Mouse (Mus musculus) cerebellum, adult (tissue): ENCODE results near the gene Dysf.

Experiments
- ATAC-seq: cut with Nextera tagmentation; 2 replicates; pipeline ENCODE4 v1.9.2; 2017; ENCODE audit warnings: mild to moderate bottlenecking, moderate library complexity, mixed read lengths; ENCODE audit not compliant: insufficient number of reproducible peaks, low FRiP score, low TSS enrichment

The Dysf gene

GRCm38 (mm10) chr6:84148470-84148869 lies 140.1 kb downstream of the Dysf start:
- ATAC-seq = no peak

GRCm38 (mm10) chr6:84154508-84154907 lies 146.1 kb downstream of the Dysf start:
- ATAC-seq = no peak

DNA sequence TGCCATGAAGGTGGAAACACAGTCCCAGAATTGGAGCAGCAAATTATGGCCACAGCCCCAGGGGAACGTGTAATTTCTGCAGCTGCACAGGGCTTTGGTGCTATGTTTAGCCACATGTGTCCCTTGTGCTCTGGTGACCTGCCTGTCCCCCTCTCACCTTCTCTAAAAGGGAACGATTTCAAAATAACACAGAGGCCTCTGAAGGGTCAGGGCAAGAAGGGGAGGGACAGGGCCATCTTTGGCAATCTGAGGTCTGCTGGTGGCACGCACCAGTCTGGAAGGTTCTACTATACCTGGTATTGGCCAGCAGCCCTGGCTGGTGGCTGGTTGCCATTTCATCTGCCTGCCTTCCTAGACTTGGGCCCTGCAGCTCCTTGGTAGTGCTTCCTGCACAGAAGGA lies 147.4 kb downstream of the Dysf start:
- ATAC-seq = no peak

DNA sequence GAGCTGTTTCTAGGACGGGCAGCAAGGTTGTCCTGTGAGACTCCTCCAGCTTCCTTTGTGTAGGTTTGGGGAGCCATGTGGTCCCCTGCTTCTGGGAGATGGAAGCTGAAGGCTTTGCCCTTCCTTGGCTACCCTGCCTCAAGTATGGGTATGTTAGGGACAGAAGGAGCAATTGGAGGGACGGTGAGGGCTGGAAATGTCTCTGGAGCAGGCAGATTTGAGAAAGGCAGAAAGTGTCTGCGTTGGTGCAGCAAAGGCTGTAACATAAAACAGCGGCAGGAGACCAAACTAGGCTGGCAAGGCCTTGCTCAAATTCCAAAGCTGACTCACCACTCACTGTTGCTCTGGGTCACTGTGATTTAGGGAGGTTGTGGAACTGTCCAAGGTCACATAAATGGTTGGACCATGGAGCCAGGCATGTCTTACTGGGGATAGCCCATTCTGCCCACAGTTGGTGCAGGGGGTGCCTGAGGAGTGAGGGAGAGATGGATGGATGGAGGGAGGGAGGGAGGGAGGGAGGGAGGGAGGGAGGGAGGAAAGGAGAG lies 148.2 kb downstream of the Dysf start:
- no peak for ATAC-seq

DNA sequence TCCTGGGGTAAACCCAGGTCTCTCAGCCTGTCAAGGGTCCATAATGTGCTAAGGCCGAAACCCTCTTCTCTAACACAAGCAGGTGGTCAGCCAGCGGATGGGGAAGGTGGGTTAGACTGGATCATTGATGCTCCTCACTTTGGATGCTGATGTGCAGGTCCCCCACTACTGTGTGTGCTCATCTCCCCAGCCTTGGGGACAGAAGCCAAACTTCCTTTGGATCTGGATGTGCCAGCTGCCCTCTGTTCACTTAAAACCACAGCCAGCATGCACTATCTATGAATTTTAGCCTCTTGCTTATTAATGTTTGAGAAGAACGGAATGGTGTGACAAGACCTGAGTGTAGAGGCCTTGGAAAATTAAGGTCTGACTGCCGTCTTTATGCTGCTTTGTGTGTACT lies 150.7 kb downstream of the Dysf start:
- ATAC-seq = no peak

- ATAC-seq = peak; percentile 40; the same call in 1 of the 2 replicates
Measured at GRCm38 (mm10) chr6:84167612-84168011, 159.2 kb downstream of the Dysf start.

GRCm38 (mm10) chr6:84168571-84168970 lies 160.2 kb downstream of the Dysf start:
- no peak for ATAC-seq

DNA sequence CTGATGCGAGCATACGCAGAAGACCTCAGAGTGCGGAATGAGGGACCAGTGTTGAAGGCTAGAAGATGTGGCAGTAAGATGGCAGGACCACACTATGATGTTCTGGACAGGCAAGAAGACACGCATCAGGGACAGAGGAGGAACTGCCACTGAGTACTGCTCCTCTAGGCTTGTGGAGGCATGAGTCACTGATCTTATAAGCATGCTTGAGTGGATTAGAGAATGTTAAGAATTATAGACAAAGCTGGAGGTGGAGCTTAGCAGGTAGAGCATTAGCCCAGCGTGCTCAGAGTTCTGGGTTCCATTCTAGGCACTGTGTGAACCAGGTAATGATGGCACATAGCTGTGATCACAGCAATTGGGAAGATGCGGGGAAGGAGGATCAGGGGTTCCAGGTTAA lies 165.2 kb downstream of the Dysf start:
- ATAC-seq = no peak

DNA sequence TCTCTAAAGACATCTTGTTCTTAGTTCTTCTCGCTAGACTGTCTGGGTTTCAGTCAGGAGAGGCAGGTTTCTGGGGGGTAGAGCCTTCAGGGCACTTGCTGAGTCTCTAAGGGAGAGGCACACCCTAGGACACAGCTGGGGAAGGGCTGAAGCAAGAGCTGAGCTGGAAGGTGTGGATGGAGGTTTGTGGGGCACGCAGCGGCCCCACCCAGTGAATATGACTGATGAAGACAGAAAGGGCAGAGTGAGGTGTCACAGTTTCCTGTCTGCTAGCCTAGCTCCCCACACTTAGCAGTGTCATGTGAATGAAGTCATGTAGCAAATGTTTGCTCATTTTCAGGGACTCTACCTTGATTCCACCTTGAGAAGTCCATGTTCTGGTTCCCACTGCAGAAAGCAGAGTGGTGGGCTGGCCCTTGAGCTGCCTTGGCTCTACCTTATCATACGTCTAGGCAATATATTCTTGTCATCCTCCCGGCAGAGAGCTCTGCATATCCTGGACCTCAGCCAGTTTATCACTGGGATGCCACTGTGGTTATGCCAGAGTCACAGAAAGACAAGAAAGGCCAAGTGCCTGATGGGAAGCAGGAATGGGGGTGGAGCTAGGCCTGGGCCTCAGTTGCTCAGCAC lies 170.5 kb downstream of the Dysf start:
- ATAC-seq = no peak

- no peak for ATAC-seq
Measured at GRCm38 (mm10) chr6:84181452-84181851, 173.1 kb downstream of the Dysf start.

DNA sequence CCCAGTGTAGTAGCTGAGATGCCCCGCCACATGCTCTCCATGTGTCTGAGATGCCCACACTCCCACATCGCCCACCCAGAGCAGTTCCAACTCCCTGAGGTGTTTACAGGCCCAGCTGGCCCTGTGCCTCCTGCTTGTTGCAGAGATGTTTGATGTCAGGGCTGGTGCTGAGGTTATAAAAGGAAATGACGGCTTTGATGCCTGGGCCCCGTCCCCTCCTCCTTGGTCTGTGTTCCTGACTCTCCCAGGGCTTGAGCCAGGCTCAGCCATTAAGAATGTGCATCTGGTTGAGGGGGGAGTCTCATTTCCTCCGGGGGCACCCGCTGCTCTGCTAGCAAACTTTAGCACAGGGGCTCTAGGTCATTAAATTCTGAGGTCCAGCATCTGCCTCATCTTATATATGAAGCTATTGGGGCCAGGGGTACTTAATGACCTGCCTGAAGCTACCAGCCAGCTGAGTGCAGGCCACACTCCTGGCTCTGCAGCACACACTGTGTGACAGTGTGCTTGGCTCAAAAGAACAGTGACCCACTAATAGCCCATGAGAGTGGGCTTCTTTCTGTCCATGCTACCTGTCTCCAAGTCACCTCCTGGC lies 183.4 kb downstream of the Dysf start:
- no peak for ATAC-seq

GRCm38 (mm10) chr6:84196511-84196910 lies 188.1 kb downstream of the Dysf start:
- no peak for ATAC-seq

- no peak for ATAC-seq
Measured at GRCm38 (mm10) chr6:84197811-84198213, 189.4 kb downstream of the Dysf start.

- ATAC-seq = no peak
Measured at GRCm38 (mm10) chr6:84201721-84202490, 193.5 kb downstream of the Dysf start.

- ATAC-seq = no peak
Measured at GRCm38 (mm10) chr6:84205611-84206010, 197.2 kb downstream of the Dysf start.

DNA sequence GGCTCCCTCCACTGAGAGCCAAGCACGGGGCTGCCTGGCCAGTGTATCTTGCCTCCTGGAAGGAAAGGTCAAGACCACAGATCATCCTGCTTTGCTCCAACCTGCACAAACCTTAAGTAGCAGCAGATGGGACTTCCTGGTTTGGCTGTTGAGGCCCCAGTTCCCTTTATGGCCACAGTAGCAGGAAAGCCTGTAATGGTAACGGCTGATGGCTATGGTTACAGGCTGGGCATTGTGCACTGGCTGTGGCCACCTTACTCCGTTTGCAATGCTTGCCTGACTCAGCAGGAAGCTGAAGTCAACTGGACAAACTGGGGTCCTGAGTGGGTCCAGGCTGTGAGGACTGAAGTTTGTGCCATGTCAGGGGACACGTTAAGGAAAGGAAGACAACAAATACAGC lies 200.2 kb downstream of the Dysf start:
- no peak for ATAC-seq

DNA sequence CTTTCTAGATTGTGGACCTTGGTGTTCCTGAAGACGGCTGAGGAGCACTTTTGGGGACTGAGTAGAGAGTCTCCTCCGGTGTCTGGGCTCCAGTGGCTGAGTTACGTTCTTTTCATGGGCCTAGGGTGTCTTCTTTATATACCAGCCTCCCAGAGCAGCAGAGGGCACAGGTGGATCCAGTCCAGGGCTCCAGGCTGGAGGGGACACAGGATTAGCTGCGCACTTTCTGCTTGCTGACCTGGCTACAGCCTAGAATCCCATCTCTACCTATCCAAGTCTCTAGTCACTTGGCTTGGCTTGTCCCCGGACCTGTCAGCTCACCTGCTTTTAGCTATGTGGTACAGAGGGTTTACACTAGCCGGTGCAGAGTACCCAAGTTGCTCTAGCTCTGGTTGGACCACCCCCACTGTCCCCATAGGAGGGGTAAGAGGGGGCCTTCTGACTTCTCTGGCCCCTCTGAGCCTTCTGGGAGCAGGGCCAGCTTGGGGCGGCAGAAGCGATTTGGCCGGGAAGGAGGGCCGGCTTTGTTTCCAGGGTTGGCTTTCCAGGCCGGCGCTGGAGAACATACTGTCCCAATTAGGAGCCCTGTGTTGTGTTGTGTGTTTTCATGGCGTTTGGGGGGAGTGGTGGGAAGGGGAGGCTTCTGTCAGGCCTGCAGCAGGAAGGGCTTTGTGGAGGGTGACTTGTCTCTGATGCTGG lies 201.5 kb downstream of the Dysf start:
- ATAC-seq = no peak

DNA sequence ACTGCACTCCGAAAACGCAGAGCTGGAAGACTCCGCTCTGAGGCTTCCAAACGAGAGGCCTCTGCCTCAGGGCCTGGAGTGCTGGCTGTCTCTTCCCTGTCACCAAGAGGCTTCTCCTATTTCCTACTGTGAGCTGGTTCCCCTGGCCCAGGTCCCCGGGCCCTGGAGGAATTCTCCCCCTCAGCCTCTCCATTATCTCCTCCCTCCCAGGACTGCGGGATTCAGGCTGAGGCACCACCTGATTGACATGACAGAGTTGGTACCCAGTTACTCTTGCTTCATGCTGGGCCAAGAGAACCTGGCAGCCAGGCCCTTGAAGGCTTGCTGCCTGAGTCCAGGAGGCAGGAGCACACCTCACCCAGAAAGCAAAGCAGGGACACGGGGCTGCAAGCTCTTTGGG lies 203.1 kb downstream of the Dysf start:
- no peak for ATAC-seq

DNA sequence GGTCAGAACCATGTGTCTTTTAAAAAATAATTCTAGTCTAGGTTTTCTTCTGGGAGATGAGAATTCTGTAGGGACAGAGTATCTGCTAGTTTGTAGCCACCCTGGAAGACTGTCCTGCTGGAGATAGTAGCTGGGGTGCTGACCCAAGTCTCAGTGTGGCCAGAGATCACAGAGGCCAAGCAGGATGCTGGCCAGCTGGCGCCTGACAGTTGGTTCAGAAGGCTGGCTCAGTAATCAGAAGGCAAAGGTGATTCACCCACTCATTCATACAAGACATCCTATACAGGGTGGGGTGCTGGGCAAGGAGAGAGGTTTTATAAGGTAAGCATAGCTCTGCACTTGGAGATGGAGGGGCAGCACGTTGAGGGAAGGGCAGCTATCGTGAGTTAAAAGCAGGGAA lies 204.7 kb downstream of the Dysf start:
- no peak for ATAC-seq

- ATAC-seq = no peak
Measured at GRCm38 (mm10) chr6:84217216-84217933, 209.0 kb downstream of the Dysf start.
